Mouse (Mus musculus): ENCODE results near the gene Hoxb6. TPM values are rescaled to one million over a fixed set of nuclear protein-coding genes. Genes with fewer than 3 reads are reported as not detected.
A peak's percentile ranks its signal among the peaks of the same experiment; 100 is the strongest.

Hoxb6 gene
- polyA plus RNA-seq, 1 experiment = 4.4 TPM

DNA sequence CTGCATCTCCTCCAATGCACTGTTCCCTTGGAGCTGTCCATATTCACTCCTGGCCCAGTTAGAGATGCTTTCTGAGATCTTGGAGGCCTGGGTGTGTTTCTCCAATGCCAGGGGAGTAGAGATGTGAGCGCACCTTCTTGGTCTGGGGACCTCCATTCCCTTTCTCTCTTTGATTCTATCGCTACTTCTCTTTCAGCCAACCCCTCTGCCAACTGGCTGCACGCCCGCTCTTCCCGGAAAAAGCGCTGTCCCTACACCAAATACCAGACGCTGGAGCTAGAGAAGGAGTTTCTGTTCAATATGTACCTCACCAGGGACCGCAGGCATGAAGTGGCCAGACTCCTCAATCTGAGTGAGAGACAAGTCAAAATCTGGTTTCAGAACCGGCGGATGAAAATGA, 17.8 kb upstream of the Hoxb6 start:
- no peak overlapping the region for H3K27ac ChIP-seq (ENCODE audit: control insufficient read depth, insufficient read depth, low read depth, low read length, poor library complexity)
- TF ChIP-seq POLR2A (IDR thresholded peaks at IDR 0.05; ENCODE audit: borderline replicate concordance, control insufficient read depth, low read depth, low read length) = no peak
- TF ChIP-seq CTCF (IDR thresholded peaks at IDR 0.05; ENCODE audit: control insufficient read depth, insufficient read depth, low read length) = no peak
- H3K4me3 ChIP-seq (replicated peaks; ENCODE audit: control insufficient read depth, low read depth, low read length) = no peak overlapping the region
- WGBS = 65% methylated on average over 10 of the region's 10 CpGs
- no peaks in the 10 kb centered on the region for H3K4me1 ChIP-seq (ENCODE audit: control insufficient read depth, insufficient read depth, low read length)

DNA sequence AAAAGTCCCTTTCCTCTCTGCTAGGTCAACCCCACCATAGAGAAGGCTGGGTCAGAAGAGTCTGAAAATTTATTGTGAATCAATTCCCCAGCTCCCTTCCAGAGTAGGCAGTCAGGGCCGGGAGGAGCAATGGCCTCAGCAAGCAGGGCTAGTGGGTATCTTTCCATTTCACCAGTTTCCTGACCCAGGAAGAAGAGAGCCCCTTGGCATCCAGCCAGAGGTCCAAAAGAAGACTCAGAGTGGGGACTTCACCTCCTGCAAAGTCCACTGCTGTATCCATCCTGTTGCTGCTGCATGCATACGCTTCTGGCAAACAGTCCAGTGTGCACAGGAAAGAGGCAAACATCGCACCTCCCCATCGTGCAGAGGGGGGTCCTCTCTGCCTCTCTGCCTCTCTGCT, 16.4 kb upstream of the Hoxb6 start:
- 33% methylated on average over 4 of the region's 4 CpGs for WGBS
- TF ChIP-seq CTCF (IDR thresholded peaks at IDR 0.05; ENCODE audit: control insufficient read depth, insufficient read depth, low read length) (no peak), POLR2A (IDR thresholded peaks at IDR 0.05; ENCODE audit: borderline replicate concordance, control insufficient read depth, low read depth, low read length) (no peak)
- Histone ChIP-seq H3K4me3 (replicated peaks; ENCODE audit: control insufficient read depth, low read depth, low read length) (no peak overlapping the region), H3K4me1 (ENCODE audit: control insufficient read depth, insufficient read depth, low read length) (no peaks in the 10 kb centered on the region), H3K27ac (ENCODE audit: control insufficient read depth, insufficient read depth, low read depth, low read length, poor library complexity) (no peak overlapping the region)

DNA sequence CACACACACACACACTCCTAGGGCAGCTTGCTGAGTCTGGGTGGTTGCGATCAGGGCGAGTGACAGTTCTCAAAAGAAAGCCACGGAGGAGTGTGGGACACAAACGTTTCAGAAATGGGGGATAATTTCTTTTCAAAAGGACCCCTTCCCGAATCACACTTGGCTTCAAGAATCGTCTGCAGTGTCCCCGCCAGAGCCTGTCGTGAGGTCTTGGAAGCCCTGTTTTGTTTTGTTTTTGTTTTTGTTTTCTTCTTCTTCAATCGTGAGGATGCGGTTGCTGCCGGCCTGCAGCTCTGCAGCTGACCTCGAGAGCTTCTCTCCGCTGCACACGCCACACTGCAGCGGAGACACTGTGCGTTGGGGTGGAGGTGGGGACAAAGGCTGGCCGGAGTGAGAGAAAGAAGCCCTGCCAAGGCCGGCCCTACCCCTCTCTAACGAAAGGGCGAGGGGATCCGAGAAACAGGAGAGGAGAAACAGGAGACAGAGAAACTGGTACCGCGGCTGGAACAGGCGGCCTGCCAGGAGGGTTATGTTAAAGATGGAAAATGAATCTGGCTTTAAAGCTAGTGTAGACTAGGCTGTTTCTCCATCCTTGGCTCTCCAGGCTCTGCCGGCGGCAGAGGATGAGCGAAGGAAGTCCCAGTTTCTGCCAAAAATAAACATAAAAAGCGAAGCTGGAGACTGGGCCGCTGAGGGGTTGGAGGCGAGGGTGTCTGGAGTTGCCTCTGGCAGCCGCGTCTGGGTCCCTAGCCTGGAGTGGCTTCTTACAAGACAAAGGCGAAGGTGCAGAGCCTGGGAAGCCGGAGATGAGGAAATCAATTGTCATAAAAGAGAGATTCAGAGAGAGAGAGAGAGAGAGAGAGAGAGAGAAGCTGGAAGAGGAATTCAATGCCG, 14.9 kb upstream of the Hoxb6 start:
- TF ChIP-seq POLR2A (IDR thresholded peaks at IDR 0.05; ENCODE audit: borderline replicate concordance, control insufficient read depth, low read depth, low read length) (no peak), CTCF (IDR thresholded peaks at IDR 0.05; ENCODE audit: control insufficient read depth, insufficient read depth, low read length) (no peak)
- Histone ChIP-seq H3K4me1 (ENCODE audit: control insufficient read depth, insufficient read depth, low read length) (no peaks in the 10 kb centered on the region), H3K4me3 (replicated peaks; ENCODE audit: control insufficient read depth, low read depth, low read length) (no peak overlapping the region), H3K27ac (ENCODE audit: control insufficient read depth, insufficient read depth, low read depth, low read length, poor library complexity) (no peak overlapping the region)
- 5% methylated on average over 35 of the region's 35 CpGs for WGBS

DNA sequence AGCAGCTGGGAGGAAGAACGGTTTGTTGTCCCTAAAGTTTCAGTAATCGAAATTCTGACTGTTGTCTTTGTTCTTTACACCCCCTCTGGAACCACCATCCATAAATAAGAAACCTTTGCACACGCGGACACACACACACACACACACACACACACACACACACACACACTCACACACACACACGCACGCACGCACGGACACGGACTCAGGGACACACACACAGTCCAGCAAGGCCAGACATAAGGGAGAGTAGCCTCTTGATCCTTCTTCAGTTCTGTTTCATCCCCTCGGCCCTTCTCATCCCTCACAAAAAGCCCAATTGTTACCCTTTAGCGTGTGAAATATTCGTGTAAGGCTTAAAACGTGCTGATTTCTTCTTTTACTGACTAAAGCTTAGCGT, 14.0 kb upstream of the Hoxb6 start:
- H3K4me3 ChIP-seq (replicated peaks; ENCODE audit: control insufficient read depth, low read depth, low read length) = no peak overlapping the region
- WGBS = 12% methylated on average over 14 of the region's 14 CpGs
- no peaks in the 10 kb centered on the region for H3K4me1 ChIP-seq (ENCODE audit: control insufficient read depth, insufficient read depth, low read length)
- TF ChIP-seq POLR2A (IDR thresholded peaks at IDR 0.05; ENCODE audit: borderline replicate concordance, control insufficient read depth, low read depth, low read length) = no peak
- TF ChIP-seq CTCF (IDR thresholded peaks at IDR 0.05; ENCODE audit: control insufficient read depth, insufficient read depth, low read length) = no peak
- no peak overlapping the region for H3K27ac ChIP-seq (ENCODE audit: control insufficient read depth, insufficient read depth, low read depth, low read length, poor library complexity)

DNA sequence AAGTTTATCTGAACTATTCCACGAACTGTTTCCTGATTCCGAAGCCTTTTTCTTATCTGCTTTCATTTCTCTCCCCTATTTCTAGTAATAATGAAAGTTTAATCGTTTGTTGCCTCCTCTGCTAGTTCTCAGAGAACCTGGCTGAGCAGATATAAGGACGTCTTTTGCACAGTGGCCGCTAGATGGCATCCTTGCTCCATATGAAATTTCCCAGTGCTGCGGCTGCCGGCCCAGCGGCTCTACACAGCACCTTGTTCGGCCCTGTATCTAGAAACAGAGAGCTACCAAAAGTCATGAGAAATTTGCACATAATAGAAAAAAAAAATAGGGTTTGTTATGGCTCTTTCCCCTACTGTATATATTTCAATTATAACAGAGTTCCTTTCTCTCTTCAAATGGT, 13.5 kb upstream of the Hoxb6 start:
- Histone ChIP-seq H3K4me3 (replicated peaks; ENCODE audit: control insufficient read depth, low read depth, low read length) (no peak overlapping the region), H3K27ac (ENCODE audit: control insufficient read depth, insufficient read depth, low read depth, low read length, poor library complexity) (no peak overlapping the region), H3K4me1 (ENCODE audit: control insufficient read depth, insufficient read depth, low read length) (no peaks in the 10 kb centered on the region)
- TF ChIP-seq POLR2A (IDR thresholded peaks at IDR 0.05; ENCODE audit: borderline replicate concordance, control insufficient read depth, low read depth, low read length) (no peak), CTCF (IDR thresholded peaks at IDR 0.05; ENCODE audit: control insufficient read depth, insufficient read depth, low read length) (peak; percentile 67)
- WGBS = under 1% methylated on average over 9 of the region's 9 CpGs

DNA sequence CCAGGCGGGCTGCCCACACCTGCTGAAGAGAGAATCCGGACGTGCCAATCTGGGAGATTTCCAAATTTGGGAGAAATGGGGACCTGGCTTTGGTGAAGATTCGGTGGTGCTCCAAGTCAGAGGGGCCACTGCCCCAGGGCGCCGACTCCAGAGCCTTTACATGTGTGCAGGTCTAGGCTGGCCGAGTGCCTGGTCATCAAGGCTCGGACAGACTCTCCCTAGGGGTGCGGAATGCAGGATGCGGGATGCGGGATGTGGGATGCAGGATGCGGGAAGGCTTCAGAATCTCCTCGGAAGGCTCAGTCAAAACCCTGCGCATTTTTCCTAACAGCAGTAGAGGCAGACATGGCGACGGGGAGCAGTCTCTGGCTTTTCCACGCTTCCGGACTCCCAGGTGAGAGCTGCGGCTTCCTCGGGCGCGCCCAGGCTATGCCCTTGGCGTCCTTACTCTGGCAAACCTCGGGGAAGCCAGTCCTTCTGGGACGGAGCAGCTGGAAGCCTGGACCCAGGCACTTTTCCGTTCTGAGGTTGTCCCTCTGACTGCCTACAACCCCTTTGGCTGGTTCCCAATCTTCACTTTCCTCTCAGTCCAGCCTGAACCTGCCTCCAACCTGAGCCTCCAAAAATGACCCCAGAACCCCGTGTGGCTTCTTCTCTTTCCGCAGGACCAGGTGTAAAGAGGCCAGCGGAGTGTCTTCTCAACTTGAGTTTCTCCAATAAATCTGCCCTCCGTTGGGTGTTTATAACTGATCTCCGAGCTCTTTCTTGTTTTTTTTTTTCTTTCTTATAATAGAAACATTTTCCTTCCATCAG, 12.6 kb upstream of the Hoxb6 start:
- Histone ChIP-seq H3K4me3 (replicated peaks; ENCODE audit: control insufficient read depth, low read depth, low read length) (no peak overlapping the region), H3K4me1 (ENCODE audit: control insufficient read depth, insufficient read depth, low read length) (no peaks in the 10 kb centered on the region), H3K27ac (ENCODE audit: control insufficient read depth, insufficient read depth, low read depth, low read length, poor library complexity) (no peak overlapping the region)
- 14% methylated on average over 31 of the region's 31 CpGs for WGBS
- TF ChIP-seq POLR2A (IDR thresholded peaks at IDR 0.05; ENCODE audit: borderline replicate concordance, control insufficient read depth, low read depth, low read length) = no peak
- no peak for TF ChIP-seq CTCF (IDR thresholded peaks at IDR 0.05; ENCODE audit: control insufficient read depth, insufficient read depth, low read length)

DNA sequence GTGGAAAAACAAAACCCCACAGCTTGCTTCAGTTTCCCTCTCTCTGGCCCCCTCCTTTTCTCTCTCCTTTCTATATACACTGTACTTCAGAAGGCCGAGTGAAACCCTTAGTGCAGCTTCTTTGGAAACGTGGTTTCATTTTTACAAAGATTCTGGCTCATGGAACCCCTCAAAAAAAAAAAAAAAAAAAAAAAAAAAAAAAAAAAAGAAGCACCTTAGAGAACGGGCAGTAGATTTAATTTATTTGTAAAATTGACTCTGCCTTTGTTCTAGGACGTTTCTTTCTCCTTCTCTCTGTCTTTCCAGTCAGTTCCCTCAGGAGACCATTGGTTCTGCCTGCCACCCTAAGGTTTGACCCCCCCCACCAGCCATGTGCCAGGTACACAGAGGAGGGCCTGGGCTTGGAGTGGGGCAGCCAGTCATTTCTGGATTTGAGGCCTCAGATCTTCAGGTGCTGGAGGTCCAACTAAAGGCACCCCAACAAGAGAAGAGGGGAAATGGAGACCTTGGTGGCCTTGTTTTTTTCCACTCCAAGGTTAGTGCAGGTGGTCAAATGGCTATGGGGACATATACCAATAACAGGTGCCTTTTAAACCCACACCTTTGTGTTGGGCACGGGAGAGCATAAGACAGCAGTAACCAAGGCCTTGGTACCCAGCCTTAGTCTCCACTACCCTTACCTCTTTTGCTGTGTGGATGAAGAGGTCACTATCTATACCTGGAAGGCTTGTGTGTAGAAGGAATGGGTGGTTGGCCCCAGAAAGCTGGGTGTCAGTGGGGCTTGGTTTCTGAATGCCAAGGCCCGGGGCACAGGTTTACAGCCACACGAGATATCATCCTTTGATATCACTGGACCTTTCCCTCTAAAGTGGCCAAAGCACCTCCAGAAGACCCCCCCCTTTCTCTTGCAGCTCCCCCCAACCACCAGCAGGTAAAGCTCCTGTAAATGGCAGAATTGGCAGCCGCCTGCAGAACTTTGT, 11.6 kb upstream of the Hoxb6 start:
- H3K27ac ChIP-seq (ENCODE audit: control insufficient read depth, insufficient read depth, low read depth, low read length, poor library complexity) = no peak overlapping the region
- H3K4me1 ChIP-seq (ENCODE audit: control insufficient read depth, insufficient read depth, low read length) = no peaks in the 10 kb centered on the region
- 39% methylated on average over 8 of the region's 8 CpGs for WGBS
- no peak overlapping the region for H3K4me3 ChIP-seq (replicated peaks; ENCODE audit: control insufficient read depth, low read depth, low read length)
- TF ChIP-seq CTCF (IDR thresholded peaks at IDR 0.05; ENCODE audit: control insufficient read depth, insufficient read depth, low read length) (no peak), POLR2A (IDR thresholded peaks at IDR 0.05; ENCODE audit: borderline replicate concordance, control insufficient read depth, low read depth, low read length) (no peak)
